Mouse (Mus musculus) forebrain, embryonic 11.5 days (tissue): ENCODE data around the gene Zfp750. TPM values are rescaled to one million over a fixed set of nuclear protein-coding genes. Genes with fewer than 3 reads are reported as not detected.

Experiments used
- ATAC-seq: fragments of 200-750 bp; cut with Nextera tagmentation; replicated peaks from 2 replicates; pipeline ENCODE4 v1.8.0; 2017; ENCODE audit warnings: moderate TSS enrichment; ENCODE audit not compliant: low FRiP score
- DNase-seq: peaks from one replicate; pipeline ENCODE4 v3.0.0-alpha.2; 2017; ENCODE audit warnings: low spot score
- H3K27ac ChIP-seq: fragments of 300-500 bp; sonication (generic); 2 replicates; pipeline ENCODE4 v1.5.1; 2014; ENCODE audit warnings: low read depth, low read length
- H3K27me3 ChIP-seq: fragments of 300-500 bp; sonication (generic); 2 replicates; pipeline ENCODE4 v1.6.1; 2014; ENCODE audit warnings: mild to moderate bottlenecking, low read length, mixed read lengths; ENCODE audit not compliant: control insufficient read depth, insufficient read depth
- H3K36me3 ChIP-seq: fragments of 300-500 bp; sonication (generic); 2 replicates; pipeline ENCODE4 v1.6.1; 2014; ENCODE audit warnings: mild to moderate bottlenecking, low read length, moderate library complexity, mixed read lengths; ENCODE audit not compliant: control insufficient read depth, insufficient read depth
- H3K4me1 ChIP-seq: fragments of 300-500 bp; sonication (generic); replicated peaks from 2 replicates; pipeline ENCODE4 v1.6.1; 2014; ENCODE audit warnings: low read length, mixed read lengths; ENCODE audit not compliant: control insufficient read depth, insufficient read depth
- H3K4me2 ChIP-seq: fragments of 300-500 bp; sonication (generic); 2 replicates; pipeline ENCODE4 v1.6.1; 2014; ENCODE audit warnings: low read depth, mild to moderate bottlenecking, low read length, moderate library complexity, mixed read lengths; ENCODE audit not compliant: severe bottlenecking
- H3K4me3 ChIP-seq: fragments of 300-500 bp; sonication (generic); 2 replicates; pipeline ENCODE4 v1.5.1; 2014; ENCODE audit warnings: low read depth, low read length
- H3K9ac ChIP-seq: fragments of 300-500 bp; sonication (generic); 2 replicates; pipeline ENCODE4 v1.6.1; 2014; ENCODE audit warnings: low read length
- H3K9me3 ChIP-seq: fragments of 300-500 bp; sonication (generic); 2 replicates; pipeline ENCODE4 v1.6.1; 2016; ENCODE audit warnings: low read length, mixed read lengths; ENCODE audit not compliant: control insufficient read depth
- WGBS: fragments of 180-500 bp; shearing (Covaris S2); extraction: QIAGEN DNeasy Blood & Tissue Kit; methylation state at CpG from one replicate; pipeline ENCODE4 v1.1.7; 2014; 5-methylcytosine and 5-hydroxymethylcytosine counted together
- polyA plus RNA-seq: library from polyadenylated mRNA; unstranded; fragments of >200 nt; fragmentation: Nextera tagmentation; extraction: Ambion mirVana; gene quantifications from 2 replicates; pipeline ENCODE4 v1.2.1, GENCODE M21; 2014

Zfp750 gene
- 0.48 and 0.56 TPM in 2 replicates for polyA plus RNA-seq

GRCm38 (mm10) chr11:121519131-121519530, at the start of gene Zfp750:
Gene Zfp750 (minus strand): TSS chr11:121519333.
- no peaks in the 10 kb centered on the region for H3K4me1 ChIP-seq
- H3K4me3 ChIP-seq = no peak within 1 kb of the TSS
- no peaks in the 10 kb centered on the region for H3K36me3 ChIP-seq
- no peak for DNase-seq
- no peaks in the 10 kb centered on the region for H3K27me3 ChIP-seq
- H3K9me3 ChIP-seq = no peaks in the 10 kb centered on the region
- no peak within 1 kb of the TSS for H3K4me2 ChIP-seq
- H3K9ac ChIP-seq = no peak within 1 kb of the TSS
- no peak for ATAC-seq
- no peak within 1 kb of the TSS for H3K27ac ChIP-seq
- 41% methylated on average over 10 of the region's 10 CpGs for WGBS

- 93% methylated on average over 4 of the region's 4 CpGs for WGBS
- Histone ChIP-seq H3K4me2 (no peak overlapping the region), H3K9ac (no peak overlapping the region), H3K27ac (no peak overlapping the region), H3K4me1 (no peaks in the 10 kb centered on the region), H3K36me3 (no peaks in the 10 kb centered on the region), H3K4me3 (no peak overlapping the region), H3K9me3 (no peaks in the 10 kb centered on the region), H3K27me3 (no peaks in the 10 kb centered on the region)
- no peak for DNase-seq
- no peak for ATAC-seq
These were observed 45.1 kb upstream of the Zfp750 start for GRCm38 (mm10) chr11:121564265-121564664.

- WGBS = 97% methylated on average over 5 of the region's 5 CpGs
- H3K4me3 ChIP-seq = no peak overlapping the region
- no peak overlapping the region for H3K9ac ChIP-seq
- no peak overlapping the region for H3K27ac ChIP-seq
- no peaks in the 10 kb centered on the region for H3K36me3 ChIP-seq
- H3K4me1 ChIP-seq = no peaks in the 10 kb centered on the region
- no peaks in the 10 kb centered on the region for H3K27me3 ChIP-seq
- H3K9me3 ChIP-seq = no peaks in the 10 kb centered on the region
- no peak overlapping the region for H3K4me2 ChIP-seq
- no peak for DNase-seq
- ATAC-seq = no peak
These were observed 44.2 kb upstream of the Zfp750 start for GRCm38 (mm10) chr11:121563312-121563711.

- Histone ChIP-seq H3K4me2 (no peak overlapping the region), H3K27me3 (no peaks in the 10 kb centered on the region), H3K4me3 (no peak overlapping the region), H3K4me1 (no peaks in the 10 kb centered on the region), H3K9me3 (no peaks in the 10 kb centered on the region), H3K36me3 (no peaks in the 10 kb centered on the region), H3K27ac (no peak overlapping the region), H3K9ac (no peak overlapping the region)
- DNase-seq (no peak), ATAC-seq (no peak)
- WGBS = 85% methylated on average over 7 of the region's 7 CpGs
These were observed 41.1 kb upstream of the Zfp750 start for GRCm38 (mm10) chr11:121560294-121560663.

GRCm38 (mm10) chr11:121559527-121560293, 40.6 kb upstream of the Zfp750 start:
- DNase-seq = no peak
- 92% methylated on average over 4 of the region's 4 CpGs for WGBS
- no peak overlapping the region for H3K4me2 ChIP-seq
- H3K4me3 ChIP-seq = no peak overlapping the region
- H3K27me3 ChIP-seq = no peaks in the 10 kb centered on the region
- no peak overlapping the region for H3K27ac ChIP-seq
- no peaks in the 10 kb centered on the region for H3K36me3 ChIP-seq
- no peaks in the 10 kb centered on the region for H3K4me1 ChIP-seq
- no peaks in the 10 kb centered on the region for H3K9me3 ChIP-seq
- no peak for ATAC-seq
- no peak overlapping the region for H3K9ac ChIP-seq

- no peak overlapping the region for H3K27ac ChIP-seq
- no peak overlapping the region for H3K9ac ChIP-seq
- WGBS = 90% methylated on average over 3 of the region's 3 CpGs
- H3K4me2 ChIP-seq = no peak overlapping the region
- H3K4me3 ChIP-seq = no peak overlapping the region
- H3K36me3 ChIP-seq = no peaks in the 10 kb centered on the region
- no peak for DNase-seq
- H3K9me3 ChIP-seq = no peaks in the 10 kb centered on the region
- ATAC-seq = no peak
- H3K4me1 ChIP-seq = no peaks in the 10 kb centered on the region
- H3K27me3 ChIP-seq = no peaks in the 10 kb centered on the region
These were observed 39.4 kb upstream of the Zfp750 start for GRCm38 (mm10) chr11:121558522-121558921.

GRCm38 (mm10) chr11:121557946-121558345, 38.8 kb upstream of the Zfp750 start:
- H3K36me3 ChIP-seq = no peaks in the 10 kb centered on the region
- H3K27me3 ChIP-seq = no peaks in the 10 kb centered on the region
- H3K9ac ChIP-seq = no peak overlapping the region
- 97% methylated on average over 1 of the region's 1 CpGs for WGBS
- no peaks in the 10 kb centered on the region for H3K4me1 ChIP-seq
- DNase-seq (no peak), ATAC-seq (no peak)
- H3K4me2 ChIP-seq = no peak overlapping the region
- no peak overlapping the region for H3K27ac ChIP-seq
- H3K4me3 ChIP-seq = no peak overlapping the region
- no peaks in the 10 kb centered on the region for H3K9me3 ChIP-seq

- Histone ChIP-seq H3K4me3 (no peak overlapping the region), H3K27ac (no peak overlapping the region), H3K27me3 (no peaks in the 10 kb centered on the region), H3K4me2 (no peak overlapping the region), H3K4me1 (no peaks in the 10 kb centered on the region), H3K9ac (no peak overlapping the region), H3K9me3 (no peaks in the 10 kb centered on the region), H3K36me3 (no peaks in the 10 kb centered on the region)
- no peak for ATAC-seq
- no peak for DNase-seq
- WGBS = 79% methylated on average over 1 of the region's 1 CpGs
These were observed 37.6 kb upstream of the Zfp750 start for GRCm38 (mm10) chr11:121556727-121557126.

- peaks cover 16% of the 10 kb centered on the region for H3K4me1 ChIP-seq
- no peaks in the 10 kb centered on the region for H3K36me3 ChIP-seq
- no peak overlapping the region for H3K27ac ChIP-seq
- WGBS = 97% methylated on average over 3 of the region's 3 CpGs
- H3K4me3 ChIP-seq = no peak overlapping the region
- no peak overlapping the region for H3K4me2 ChIP-seq
- no peak overlapping the region for H3K9ac ChIP-seq
- H3K27me3 ChIP-seq = no peaks in the 10 kb centered on the region
- DNase-seq (no peak), ATAC-seq (no peak)
- H3K9me3 ChIP-seq = no peaks in the 10 kb centered on the region
These were observed 34.3 kb upstream of the Zfp750 start for GRCm38 (mm10) chr11:121553458-121553857.
